Mouse (Mus musculus): Measurements from ENCODE around the gene Ttyh3. TPM values are rescaled to one million over a fixed set of nuclear protein-coding genes. Genes with fewer than 3 reads are reported as not detected.
A peak's percentile ranks its signal among the peaks of the same experiment; 100 is the strongest.

Ttyh3 gene
- total RNA-seq, 2 experiments from 2014 or later = 16.9 to 22.5 TPM

GRCm38 (mm10) chr5:140596927-140597588 lies 51.8 kb downstream of the Ttyh3 start:
- intact Hi-C loops (cut with DNase I; ENCODE audit: low total_unique reads) = no loop called here

DNA sequence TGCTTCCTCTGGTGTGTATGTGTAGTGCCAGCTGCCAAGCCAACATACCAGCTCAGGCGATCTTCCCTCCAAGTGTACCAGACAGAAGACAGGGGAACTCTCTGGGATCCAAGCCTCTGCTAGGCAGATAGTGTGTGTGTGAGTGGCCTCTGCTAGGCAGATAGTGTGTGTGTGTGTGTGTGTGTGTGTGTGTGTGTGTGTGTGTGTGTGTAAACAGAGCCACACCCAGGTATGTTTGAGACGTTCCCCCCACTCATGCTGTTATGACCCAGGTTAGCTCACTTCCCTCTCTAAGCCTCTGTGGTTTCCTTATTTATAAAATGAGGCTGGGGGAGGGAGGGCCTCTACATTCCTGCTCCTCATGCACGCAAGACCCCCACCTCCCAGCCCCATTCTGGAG lies 52.4 kb downstream of the Ttyh3 start:
- no peak for DNase-seq
- intact Hi-C loops (cut with DNase I; ENCODE audit: low total_unique reads) = no loop called here

More at GRCm38 (mm10) chr5:140596927-140597588, 51.8 kb downstream of the Ttyh3 start:
- DNase-seq = no peak

GRCm38 (mm10) chr5:140594846-140595245 lies 54.0 kb downstream of the Ttyh3 start:
- DNase-seq = no peak
- intact Hi-C loops (cut with DNase I; ENCODE audit: low total_unique reads) = no loop called here

DNA sequence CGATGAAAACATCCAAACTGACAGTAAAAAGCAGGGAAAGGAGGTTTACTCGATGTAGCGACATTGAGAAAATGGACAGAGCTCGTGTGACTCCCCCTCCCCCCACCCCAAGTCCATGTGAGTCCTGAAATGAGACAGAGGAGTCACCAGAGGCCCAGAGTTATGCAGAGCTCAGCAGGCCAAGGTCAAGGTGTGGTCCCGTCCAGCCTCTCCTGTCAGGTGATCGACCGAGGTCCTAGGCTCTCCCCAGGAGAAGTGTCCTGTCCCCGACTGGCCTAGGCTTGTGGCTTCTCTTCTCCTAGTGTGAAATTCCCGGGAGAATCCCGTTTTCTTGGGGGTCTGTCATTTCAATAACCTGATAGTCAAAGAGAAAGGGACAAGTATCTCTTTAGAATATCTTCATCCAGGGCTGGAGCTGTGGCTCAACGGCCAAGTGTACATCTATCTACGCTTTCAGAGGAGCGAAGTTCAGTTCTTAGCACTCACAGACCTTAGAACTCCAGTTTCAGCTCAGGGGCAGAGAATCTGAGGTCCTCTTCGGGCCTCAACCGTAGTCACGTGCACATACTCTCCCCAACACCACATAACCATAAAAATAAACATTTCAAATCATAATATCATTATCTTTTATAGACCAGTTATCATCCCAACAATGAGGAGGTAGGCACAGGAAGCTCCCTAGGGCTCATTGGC lies 59.6 kb downstream of the Ttyh3 start:
- DNase-seq = no peak
- intact Hi-C loops (cut with DNase I; ENCODE audit: low total_unique reads) = no loop called here

DNA sequence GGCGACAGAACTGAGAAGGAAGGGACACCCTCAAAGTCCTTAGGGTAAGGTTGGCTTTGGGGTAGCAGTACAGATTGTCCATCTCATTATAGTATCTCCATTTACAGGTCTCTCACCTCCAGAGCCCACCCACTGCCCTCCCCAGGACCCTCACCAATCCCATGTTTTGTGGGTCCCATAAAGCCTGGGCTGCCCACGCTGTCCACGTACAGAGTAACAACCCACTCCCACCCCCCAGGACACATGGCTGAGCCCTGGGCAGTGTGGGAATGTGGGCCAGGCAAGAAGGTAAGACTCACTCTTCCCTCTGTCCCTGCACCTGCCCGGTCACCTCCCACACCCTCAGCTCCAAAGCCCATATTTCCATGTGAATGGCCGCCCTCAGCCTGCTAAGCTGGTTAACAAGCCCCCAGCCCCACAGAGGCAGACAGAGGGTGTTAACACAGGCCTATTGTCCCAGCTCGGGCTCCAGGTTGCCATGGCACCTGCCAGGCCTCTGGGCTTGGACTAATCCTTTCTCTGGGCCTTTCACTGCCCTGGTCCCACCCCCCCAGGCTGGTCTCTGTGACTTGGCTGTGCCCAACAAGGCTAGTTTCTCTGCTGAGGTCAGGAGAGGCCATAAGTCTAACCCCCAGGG lies 65.0 kb downstream of the Ttyh3 start:
- DNase-seq = no peak
- intact Hi-C loops (cut with DNase I; ENCODE audit: low total_unique reads) = no loop called here

DNA sequence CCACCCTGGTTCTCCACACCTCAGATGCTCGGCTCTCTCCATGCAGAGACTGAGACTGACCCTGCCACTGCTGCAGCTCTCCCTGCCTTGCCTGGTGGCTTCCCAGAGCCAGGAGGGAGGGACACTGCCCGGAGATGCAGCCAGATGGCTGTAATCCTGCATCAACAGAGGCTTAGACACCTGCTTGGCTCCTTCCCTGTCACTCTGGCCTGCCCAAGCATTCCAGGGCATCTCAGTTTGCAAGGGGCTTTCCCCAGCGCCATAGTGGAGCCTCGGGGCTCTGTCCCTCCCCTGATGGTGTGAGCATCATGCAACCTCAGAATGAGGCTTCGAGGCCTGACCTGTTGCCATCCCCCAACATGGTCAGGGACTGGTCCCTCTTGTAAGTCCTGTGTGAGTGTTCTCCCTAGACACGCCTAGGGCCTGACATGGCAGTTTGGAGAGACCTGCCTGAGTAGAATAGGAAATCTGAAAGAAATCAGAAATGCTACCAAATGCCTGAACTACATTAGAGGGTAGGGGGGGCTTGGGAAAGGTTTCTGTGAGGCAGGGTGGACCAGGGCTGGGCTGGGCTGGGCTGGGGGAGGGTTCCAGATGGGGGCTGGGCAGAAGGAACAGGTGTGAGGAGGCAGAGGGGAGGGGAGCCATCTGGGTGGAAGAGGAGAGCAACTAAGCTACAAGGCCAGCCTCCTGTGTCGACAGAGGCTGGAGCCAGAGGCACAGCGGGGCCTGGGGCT lies 65.7 kb downstream of the Ttyh3 start:
- intact Hi-C loops (cut with DNase I; ENCODE audit: low total_unique reads) = no loop called here
- DNase-seq = peak; percentile 61

- DNase-seq = no peak
- intact Hi-C loops (cut with DNase I; ENCODE audit: low total_unique reads) = no loop called here
These were observed 67.3 kb downstream of the Ttyh3 start for GRCm38 (mm10) chr5:140581569-140581968.

- intact Hi-C loops (cut with DNase I; ENCODE audit: low total_unique reads) = no loop called here
- no peak for DNase-seq
These were observed 69.1 kb downstream of the Ttyh3 start for GRCm38 (mm10) chr5:140579771-140580170.

GRCm38 (mm10) chr5:140579221-140579620 lies 69.6 kb downstream of the Ttyh3 start:
- intact Hi-C loops (cut with DNase I; ENCODE audit: low total_unique reads) = no loop called here
- DNase-seq = no peak

DNA sequence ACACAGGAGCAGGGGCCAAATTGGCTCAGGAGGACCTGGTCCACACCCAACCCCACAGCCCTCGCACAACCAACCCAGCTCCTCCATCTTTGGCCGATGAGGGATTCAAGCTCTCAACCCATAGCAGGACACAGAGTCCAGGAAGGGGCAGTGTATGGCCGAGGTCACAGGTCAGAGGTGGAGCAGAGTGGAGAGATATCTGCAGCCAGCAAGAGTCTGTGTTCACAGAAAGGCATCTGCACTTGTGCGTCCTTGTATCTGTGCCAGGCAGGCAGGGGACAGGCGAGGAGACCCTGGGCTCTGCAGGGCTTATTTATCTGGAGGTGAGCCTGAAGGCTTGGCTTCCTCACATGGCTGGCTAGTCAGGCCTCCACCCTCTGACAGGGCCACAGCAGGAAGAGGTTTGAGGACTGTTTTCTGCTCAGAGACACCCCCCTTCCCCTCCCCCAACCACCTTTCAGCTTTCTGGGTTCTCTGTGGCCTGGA lies 73.4 kb downstream of the Ttyh3 start:
- intact Hi-C loops (cut with DNase I; ENCODE audit: low total_unique reads) = no loop called here
- DNase-seq = peak; percentile 38

DNA sequence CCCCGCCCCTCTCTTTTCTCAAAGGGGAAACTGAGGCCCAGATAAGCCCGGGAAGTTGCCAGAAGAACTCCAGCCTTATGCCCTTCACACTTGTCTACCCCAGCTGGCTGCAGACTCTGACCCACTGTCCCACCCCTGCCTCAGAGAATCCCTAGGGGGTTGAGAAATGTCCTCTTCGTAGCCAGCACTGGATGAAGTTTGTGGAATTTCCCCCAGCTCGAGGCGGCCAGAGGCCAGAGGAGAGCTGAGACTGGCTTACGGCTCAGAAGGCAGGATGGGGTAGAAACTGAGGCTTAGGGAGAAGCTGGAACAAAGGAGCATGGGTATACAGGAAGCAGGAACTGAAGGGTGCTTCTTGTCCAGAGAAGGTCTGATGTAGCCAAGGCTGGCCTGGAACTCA lies 76.2 kb downstream of the Ttyh3 start:
- no peak for DNase-seq
- intact Hi-C loops (cut with DNase I; ENCODE audit: low total_unique reads) = no loop called here

GRCm38 (mm10) chr5:140571673-140572072 lies 77.2 kb downstream of the Ttyh3 start:
- intact Hi-C loops (cut with DNase I; ENCODE audit: low total_unique reads) = no loop called here
- DNase-seq = peak; percentile 91

- intact Hi-C loops (cut with DNase I; ENCODE audit: low total_unique reads) = no loop called here
- DNase-seq = no peak
These were observed 77.6 kb downstream of the Ttyh3 start for GRCm38 (mm10) chr5:140571201-140571600.

Other genes starting within 250 kb of the Ttyh3 start
- 10 to 100 TPM; 81.7 to 88.9 TPM for gene Eif3b, start 229.7 kb downstream of the Ttyh3 start, total RNA-seq (2021)
- gene Gm4869, start 203.4 kb downstream of the Ttyh3 start, total RNA-seq (2021) = not detected
- 10 to 100 TPM in 1 of 2 experiments, 1 to 10 TPM in 1; 9.7 to 10.6 TPM for gene Chst12, start 143.5 kb downstream of the Ttyh3 start, total RNA-seq (2021)
- gene Grifin, start 84.0 kb downstream of the Ttyh3 start, total RNA-seq (2021) = not detected
- 1 to 10 TPM; 5.6 to 9.8 TPM for gene Lfng, start 41.7 kb downstream of the Ttyh3 start, total RNA-seq (2021)
- gene Iqce, start 53.3 kb upstream of the Ttyh3 start, total RNA-seq (2021) = 1 to 10 TPM; 4.4 to 5.1 TPM
- 1 to 10 TPM; 6.7 TPM for gene Brat1, start 56.0 kb upstream of the Ttyh3 start, total RNA-seq (2021)
- gene Amz1, start 75.1 kb upstream of the Ttyh3 start, total RNA-seq (2021) = under 1 TPM; 0.24 to 0.43 TPM
- gene Gna12, start 181.4 kb upstream of the Ttyh3 start, total RNA-seq (2021) = 10 to 100 TPM; 26.6 to 35.0 TPM